Mouse (Mus musculus) megakaryocyte progenitor cell, adult 5-6 weeks (primary cell): Measurements from ENCODE around the gene Ap4m1. TPM values are rescaled to one million over a fixed set of nuclear protein-coding genes. Genes with fewer than 3 reads are reported as not detected.
"Not testable (repeated sequence)": the region's sequence is repeated elsewhere in the genome, so short reads cannot be mapped to it uniquely, and the experiment has no call there.

Experiments
- ATAC-seq: replicated peaks from 2 replicates; pipeline ENCODE4 v1.8.0; 2016; ENCODE audit warnings: mild to moderate bottlenecking, moderate TSS enrichment, inconsistent platforms; ENCODE audit not compliant: poor library complexity
- total RNA-seq, 2 experiments: library from RNA; stranded (forward) in 1 of 2; stranded (reverse) in 1 of 2; fragments of 157-497, 149-512 nt in 1 of 2; fragments of 200-1000 nt in 1 of 2; gene quantifications; 2 replicates each; pipeline versions ENCODE4 v1.2.3 to v1.2.4; 2015 to 2017

Gene Ap4m1
- total RNA-seq, 2 experiments from 2014 or later, result 15.9 to 34.1 TPM

DNA sequence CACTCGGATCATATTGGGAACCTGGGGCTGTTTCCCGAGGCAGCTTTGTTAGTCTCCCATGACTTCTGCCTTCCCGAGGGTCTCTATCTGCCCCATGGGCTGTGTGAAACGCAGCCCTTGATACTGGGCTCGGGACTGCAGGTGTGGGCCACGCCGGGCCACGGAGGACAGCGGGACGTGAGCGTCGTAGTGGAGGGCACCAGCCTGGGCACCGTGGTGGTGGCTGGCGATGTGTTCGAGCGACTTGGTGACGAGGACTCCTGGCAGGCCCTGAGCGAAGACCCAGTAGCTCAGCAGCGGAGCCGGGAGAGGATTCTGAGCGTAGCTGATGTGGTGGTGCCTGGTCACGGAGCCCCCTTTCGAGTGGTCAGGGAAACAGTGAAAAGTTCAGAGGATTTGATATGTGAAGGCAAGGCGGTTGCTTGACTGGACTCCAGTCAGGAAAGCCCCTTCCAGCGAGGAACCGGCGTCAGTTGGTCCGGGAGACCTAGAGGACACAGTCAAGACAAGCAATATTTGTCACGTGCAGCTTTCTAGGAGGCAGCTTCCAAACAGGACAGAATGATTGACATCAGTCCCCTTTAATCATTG lies 23.0 kb downstream of the Ap4m1 start:
- ATAC-seq, result peak; percentile 35

- peak; percentile 30 for ATAC-seq
Measured at GRCm38 (mm10) chr5:138195463-138195862, 23.7 kb downstream of the Ap4m1 start.

DNA sequence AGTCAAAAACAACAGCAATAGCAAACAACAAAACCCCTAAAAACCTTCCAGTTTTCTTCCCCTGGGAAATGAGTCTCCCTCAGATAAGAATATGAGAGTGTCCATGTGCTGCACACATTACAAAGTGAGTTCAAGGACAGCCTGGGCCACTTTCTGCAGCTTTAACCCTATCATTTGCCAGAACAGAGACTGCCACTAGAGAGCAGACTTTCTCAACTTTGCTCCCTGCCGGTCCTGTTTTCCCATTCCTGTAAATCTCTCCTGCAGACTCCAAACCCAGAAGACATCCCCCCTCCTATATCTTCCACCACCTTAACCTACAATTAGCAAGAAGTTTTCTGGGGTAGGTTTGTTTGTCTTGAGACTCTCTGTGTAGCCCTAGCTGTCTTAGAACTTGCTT lies 27.8 kb downstream of the Ap4m1 start:
- no peak for ATAC-seq

- no peak for ATAC-seq
Measured at GRCm38 (mm10) chr5:138202086-138202485, 30.3 kb downstream of the Ap4m1 start.

GRCm38 (mm10) chr5:138207253-138207652 lies 35.5 kb downstream of the Ap4m1 start:
- peak; percentile 81 for ATAC-seq

DNA sequence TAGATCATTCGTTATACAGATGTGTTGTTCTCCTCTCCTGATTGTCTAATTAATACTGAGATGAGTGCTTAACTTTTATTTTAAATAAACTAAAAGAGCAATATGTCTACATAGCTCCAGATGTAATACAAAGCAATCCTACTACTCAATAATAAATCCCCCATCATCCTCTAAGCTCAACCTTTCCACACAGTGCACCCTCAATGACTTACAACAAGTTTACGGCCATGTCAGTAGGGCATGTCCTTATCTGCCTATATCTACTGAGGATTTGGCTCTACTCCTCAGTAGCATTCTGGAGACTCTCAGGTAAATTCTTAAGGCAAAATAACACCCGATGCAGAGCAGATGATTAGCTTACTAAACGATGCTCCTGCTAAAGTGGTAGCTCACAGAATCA lies 36.1 kb downstream of the Ap4m1 start:
- ATAC-seq, result no peak

DNA sequence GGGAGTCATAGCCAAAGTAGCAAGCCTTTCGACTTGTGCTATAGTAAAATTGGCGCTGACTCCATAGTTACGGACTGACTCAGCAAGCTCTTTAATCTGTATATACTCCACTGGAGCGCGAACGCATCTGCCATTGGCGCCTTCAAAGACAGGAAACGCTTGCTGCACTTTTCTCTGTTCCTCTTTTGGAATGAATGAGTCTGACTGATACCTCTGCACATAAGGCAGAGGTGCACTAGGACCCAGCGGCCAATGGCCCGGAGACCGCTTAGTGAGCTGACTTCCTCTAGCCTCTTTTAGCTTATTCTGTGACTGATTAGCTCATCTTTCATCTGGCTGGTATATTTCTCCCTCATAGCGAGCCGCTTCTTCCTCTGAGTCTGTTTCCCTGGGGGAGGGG lies 44.8 kb downstream of the Ap4m1 start:
- ATAC-seq, result not testable (repeated sequence)

DNA sequence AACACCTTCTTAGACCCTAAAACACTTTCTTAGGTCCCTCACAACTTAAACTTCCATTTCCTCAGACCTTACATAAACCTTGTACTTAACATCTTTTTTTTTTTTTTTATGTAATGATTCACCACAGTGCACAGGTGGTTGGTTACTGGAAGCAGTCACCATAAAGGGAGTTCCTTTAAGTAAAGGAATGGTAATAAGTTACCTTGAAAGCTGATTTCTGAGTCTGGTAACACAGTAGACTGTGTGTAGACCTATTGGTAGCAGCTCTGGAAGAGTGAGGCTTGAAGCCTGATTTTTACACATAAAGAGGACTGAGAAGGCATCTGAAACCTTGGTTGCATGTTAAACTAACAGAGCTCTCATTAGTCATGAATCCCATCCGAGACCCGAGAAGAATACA lies 48.1 kb downstream of the Ap4m1 start:
- no peak for ATAC-seq

- peak; percentile 92 for ATAC-seq
Measured at GRCm38 (mm10) chr5:138222111-138222510, 50.3 kb downstream of the Ap4m1 start.

DNA sequence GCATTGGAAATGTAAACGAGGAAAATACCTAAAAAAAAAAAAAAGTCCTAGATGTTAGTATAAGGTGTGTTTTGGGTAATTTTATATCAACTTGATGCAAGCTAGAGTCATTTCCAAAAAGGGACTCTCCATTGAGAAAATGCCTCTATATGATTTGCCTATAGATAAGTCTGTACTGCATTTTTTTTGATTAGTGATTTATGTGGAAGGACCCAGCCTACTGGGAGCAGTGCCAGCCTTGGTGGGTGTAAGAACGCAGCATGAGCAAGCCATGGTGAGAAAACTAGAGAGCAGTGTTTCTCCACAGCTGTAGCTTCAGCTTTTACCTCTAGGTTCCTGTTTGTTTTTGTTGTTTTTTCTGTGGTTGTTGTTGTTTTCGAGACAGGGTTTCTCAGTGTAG lies 51.5 kb downstream of the Ap4m1 start:
- ATAC-seq, result no peak

DNA sequence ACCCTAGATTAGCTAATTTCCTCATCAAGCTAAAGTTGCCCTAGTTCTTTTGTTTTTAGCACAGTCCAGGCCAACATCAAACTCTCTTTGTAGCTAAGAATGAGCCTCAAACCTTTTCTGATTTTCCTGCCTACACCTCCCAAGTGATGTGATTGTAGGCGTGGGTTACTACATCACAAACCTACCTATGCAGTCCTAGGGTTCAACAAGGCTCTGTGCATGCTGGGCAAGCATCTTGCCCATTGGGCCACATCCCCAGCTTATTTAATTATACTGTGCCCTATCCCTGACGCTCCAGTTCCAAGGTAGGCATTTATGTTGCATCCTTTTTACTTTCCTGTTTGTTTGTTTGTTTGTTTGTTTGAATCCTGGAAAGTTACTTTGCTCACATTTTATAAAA lies 53.9 kb downstream of the Ap4m1 start, which contains the start of gene Nxpe5:
Nxpe5 (plus strand) TSS at position 199 of the 400 bp plus-strand sequence.
- ATAC-seq, result no peak

DNA sequence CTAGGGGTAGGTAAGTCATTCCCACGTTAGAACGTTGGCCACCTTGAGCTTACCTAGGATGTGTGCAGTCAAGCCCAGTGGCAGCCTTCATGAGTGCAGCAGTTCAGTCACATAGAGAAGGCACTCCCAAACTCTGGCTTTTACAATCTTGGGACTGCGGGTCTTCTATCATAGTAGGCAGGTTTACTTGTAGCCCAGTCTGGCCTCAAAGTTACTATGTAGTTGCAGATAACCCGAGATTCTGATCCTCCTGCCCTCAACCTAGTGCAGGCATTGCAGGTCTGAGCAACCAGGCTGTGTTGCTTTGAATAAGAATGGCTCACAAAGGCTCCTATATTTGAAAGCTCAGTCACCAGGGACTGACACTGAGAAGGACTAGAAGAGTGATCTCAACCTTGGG lies 54.7 kb downstream of the Ap4m1 start:
- peak; percentile 32; the same call in 1 of the 2 replicates for ATAC-seq

DNA sequence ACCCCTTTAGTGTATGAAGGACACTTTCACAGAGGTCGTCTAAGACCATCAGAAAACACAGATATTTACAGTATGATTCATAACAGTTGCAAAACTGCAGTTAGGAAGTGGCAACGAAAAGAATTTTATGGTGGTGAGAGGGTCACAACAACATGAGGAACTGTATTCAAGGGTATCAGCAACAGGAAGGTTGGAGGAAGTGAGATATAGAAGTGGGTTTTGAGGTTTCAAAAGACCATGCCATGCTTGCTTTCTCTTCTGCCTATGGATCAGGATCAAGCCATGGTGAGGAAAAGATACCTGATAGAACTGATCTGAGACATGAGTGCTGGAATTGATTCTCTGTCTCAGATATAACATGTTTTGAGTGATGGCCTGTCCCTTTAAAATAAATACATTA lies 55.6 kb downstream of the Ap4m1 start:
- ATAC-seq, result peak; percentile 86

DNA sequence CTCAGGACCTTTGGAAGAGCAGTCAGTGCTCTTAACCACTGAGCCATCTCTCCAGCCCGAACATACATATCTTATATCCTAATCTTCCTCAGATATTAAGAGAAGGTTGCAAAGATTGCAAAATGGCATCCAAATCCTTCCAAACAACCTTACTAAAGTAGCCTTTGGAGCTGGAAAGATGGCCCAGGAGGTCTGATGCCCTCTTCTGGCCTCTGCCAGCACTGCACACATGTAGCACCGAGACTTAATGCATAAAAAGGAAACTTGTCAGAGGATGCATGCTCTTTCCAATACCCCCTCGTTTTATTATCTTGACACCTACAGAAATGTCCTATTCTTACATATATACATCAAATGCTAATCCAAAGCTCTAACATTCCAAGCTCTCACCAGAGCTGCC lies 56.2 kb downstream of the Ap4m1 start:
- ATAC-seq, result peak; percentile 60

DNA sequence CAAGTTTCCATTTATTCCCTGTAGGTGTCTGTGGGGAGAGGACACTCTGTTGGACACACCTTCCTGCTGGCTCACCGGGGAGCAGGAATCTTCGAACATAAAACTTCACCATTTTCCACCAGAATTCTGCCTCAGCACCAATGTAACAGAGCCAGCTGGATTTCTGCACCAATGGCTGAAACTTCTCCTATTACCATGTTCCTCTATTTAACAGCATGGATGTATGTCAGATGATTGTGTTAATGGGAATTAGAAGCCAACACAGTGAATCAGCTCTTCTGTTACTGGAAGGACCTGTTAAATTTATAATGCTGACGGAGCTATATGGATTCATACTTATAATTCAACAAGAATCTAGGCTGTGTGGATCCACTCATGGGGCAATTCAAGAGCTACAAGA lies 57.7 kb downstream of the Ap4m1 start:
- ATAC-seq, result peak; percentile 23; the same call in 1 of the 2 replicates

Other genes starting within 250 kb of the Ap4m1 start
- gene Gjc3, start 208.9 kb upstream of the Ap4m1 start, total RNA-seq (2015), result not detected in 2 replicates
- gene Gjc3, start 208.9 kb upstream of the Ap4m1 start, total RNA-seq (2017), result not detected in 2 replicates
- not detected in 2 replicates for gene Azgp1, start 190.5 kb upstream of the Ap4m1 start, total RNA-seq (2015)
- gene Azgp1, start 190.5 kb upstream of the Ap4m1 start, total RNA-seq (2017), result not detected in 2 replicates
- gene Smok3a, start 150.7 kb upstream of the Ap4m1 start, total RNA-seq (2015), result not detected in 2 replicates
- gene Smok3a, start 150.7 kb upstream of the Ap4m1 start, total RNA-seq (2017), result not detected in 2 replicates
- not detected in 2 replicates for gene Smok3b, start 150.6 kb upstream of the Ap4m1 start, total RNA-seq (2015)
- gene Smok3b, start 150.6 kb upstream of the Ap4m1 start, total RNA-seq (2017), result not detected in 2 replicates
- not detected in 2 replicates for gene Smok3c, start 118.8 kb upstream of the Ap4m1 start, total RNA-seq (2015)
- gene Smok3c, start 118.8 kb upstream of the Ap4m1 start, total RNA-seq (2017), result not detected in 2 replicates
- gene Zkscan1, start 86.9 kb upstream of the Ap4m1 start, total RNA-seq (2015), result 26.0 and 30.1 TPM in 2 replicates
- gene Zkscan1, start 86.9 kb upstream of the Ap4m1 start, total RNA-seq (2017), result 19.9 and 25.2 TPM in 2 replicates
- gene Zscan21, start 55.1 kb upstream of the Ap4m1 start, total RNA-seq (2015), result 13.9 and 14.0 TPM in 2 replicates
- 11.8 and 12.5 TPM in 2 replicates for gene Zscan21, start 55.1 kb upstream of the Ap4m1 start, total RNA-seq (2017)
- 6.5 and 7.5 TPM in 2 replicates for gene Zfp113, start 16.3 kb upstream of the Ap4m1 start, total RNA-seq (2015)
- gene Zfp113, start 16.3 kb upstream of the Ap4m1 start, total RNA-seq (2017), result 7.8 and 8.0 TPM in 2 replicates
- gene Cops6, start 10.9 kb upstream of the Ap4m1 start, total RNA-seq (2015), result 161 and 164 TPM in 2 replicates
- 54.4 and 55.6 TPM in 2 replicates for gene Cops6, start 10.9 kb upstream of the Ap4m1 start, total RNA-seq (2017)
- gene Mcm7, start 420 bp downstream of the Ap4m1 start, total RNA-seq (2015), result 239 and 250 TPM in 2 replicates
- 395 and 444 TPM in 2 replicates for gene Mcm7, start 420 bp downstream of the Ap4m1 start, total RNA-seq (2017)
- 23.2 and 29.5 TPM in 2 replicates for gene Taf6, start 15.4 kb downstream of the Ap4m1 start, total RNA-seq (2015)
- 34.0 and 43.8 TPM in 2 replicates for gene Taf6, start 15.4 kb downstream of the Ap4m1 start, total RNA-seq (2017)
- 28.7 and 30.1 TPM in 2 replicates for gene Cnpy4, start 15.5 kb downstream of the Ap4m1 start, total RNA-seq (2015)
- 45.8 and 59.3 TPM in 2 replicates for gene Cnpy4, start 15.5 kb downstream of the Ap4m1 start, total RNA-seq (2017)
- gene Mblac1, start 22.3 kb downstream of the Ap4m1 start, total RNA-seq (2015), result 6.9 and 7.1 TPM in 2 replicates
- gene Mblac1, start 22.3 kb downstream of the Ap4m1 start, total RNA-seq (2017), result 9.4 and 10.0 TPM in 2 replicates
- 0.94 and 2.0 TPM in 2 replicates for gene Nxpe5, start 53.9 kb downstream of the Ap4m1 start, total RNA-seq (2015)
- gene Nxpe5, start 53.9 kb downstream of the Ap4m1 start, total RNA-seq (2017), result 1.9 and 2.2 TPM in 2 replicates
- gene Lamtor4, start 83.5 kb downstream of the Ap4m1 start, total RNA-seq (2015), result 123 and 127 TPM in 2 replicates
- 69.9 and 101 TPM in 2 replicates for gene Lamtor4, start 83.5 kb downstream of the Ap4m1 start, total RNA-seq (2017)
- 35.7 and 44.1 TPM in 2 replicates for gene BC037034, start 92.0 kb downstream of the Ap4m1 start, total RNA-seq (2015)
- 44.1 and 46.7 TPM in 2 replicates for gene BC037034, start 92.0 kb downstream of the Ap4m1 start, total RNA-seq (2017)
- not detected in 2 replicates for gene Gal3st4, start 100.8 kb downstream of the Ap4m1 start, total RNA-seq (2015)
- 0.12 and 0.30 TPM in 2 replicates for gene Gal3st4, start 100.8 kb downstream of the Ap4m1 start, total RNA-seq (2017)
- gene Gm43720, start 108.0 kb downstream of the Ap4m1 start, total RNA-seq (2015), result not detected in 2 replicates
- not detected in 2 replicates for gene Gm43720, start 108.0 kb downstream of the Ap4m1 start, total RNA-seq (2017)
- 1.2 and 2.0 TPM in 2 replicates for gene Gpc2, start 108.0 kb downstream of the Ap4m1 start, total RNA-seq (2015)
- 3.2 and 3.9 TPM in 2 replicates for gene Gpc2, start 108.0 kb downstream of the Ap4m1 start, total RNA-seq (2017)
- 15.7 and 20.2 TPM in 2 replicates for gene Stag3, start 108.2 kb downstream of the Ap4m1 start, total RNA-seq (2015)
- 9.3 and 22.2 TPM in 2 replicates for gene Stag3, start 108.2 kb downstream of the Ap4m1 start, total RNA-seq (2017)
- gene Pvrig, start 170.0 kb downstream of the Ap4m1 start, total RNA-seq (2015), result 0.54 TPM in 1 of 2 replicates, not detected in the other
- 0.17 and 0.34 TPM in 2 replicates for gene Pvrig, start 170.0 kb downstream of the Ap4m1 start, total RNA-seq (2017)